ENCODE assay signal across 8 mouse cellular contexts in the genomic region with DNA sequence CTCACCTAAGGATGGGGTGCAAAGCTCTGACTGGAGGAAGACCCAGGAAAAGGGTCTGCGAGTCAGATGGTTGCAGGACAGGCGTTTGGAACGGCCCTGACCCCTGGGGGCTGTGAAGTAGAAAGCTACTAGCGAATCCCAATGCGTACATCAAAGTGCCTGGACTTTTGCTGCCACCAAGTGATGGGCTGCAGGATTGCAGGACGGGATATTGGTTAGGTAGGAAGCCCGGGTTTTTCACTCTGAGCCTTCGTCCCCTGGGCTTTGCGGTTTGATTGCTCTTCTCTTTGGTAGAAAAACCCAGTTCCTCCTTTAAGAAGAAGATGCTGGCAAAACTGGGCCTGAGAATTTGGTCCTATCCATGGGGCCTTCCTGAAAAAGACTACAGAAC. TPM values are rescaled to one million over a fixed set of nuclear protein-coding genes. Genes with fewer than 3 reads are reported as not detected.
A peak's percentile ranks its signal among the peaks of the same experiment; 100 is the strongest.
DNase-seq lines count a peak whose midpoint lies in the region; ATAC-seq and TF ChIP-seq lines count a peak whose summit lies in the region.

No protein-coding gene starts in this region.

- TF ChIP-seq RAD21 in MEL (IDR thresholded peaks at IDR 0.05; ENCODE audit: low read depth, low read length) = peak; percentile 100

- peak overlapping the region; percentile 81 for H3K9ac ChIP-seq in MEL (ENCODE audit: control insufficient read depth, low read depth, low read length, poor library complexity, severe bottlenecking)
- H3K9ac ChIP-seq in forebrain, embryonic 16.5 days (replicated peaks; ENCODE audit: low read depth, low read length) = peak overlapping the region; percentile 92
- H3K9ac ChIP-seq in neural tube, embryonic 14.5 days (replicated peaks; ENCODE audit: low read depth, low read length) = peak overlapping the region; percentile 76

- WGBS in forebrain, embryonic 16.5 days = under 1% methylated on average over 9 of the region's 9 CpGs
- 0% methylated on average over 9 of the region's 9 CpGs for WGBS in neural tube, embryonic 14.5 days

- peaks cover 0 to 5% of the 10 kb centered on the region in 2 experiments; a peak in 2 of 4 replicates for H3K36me3 ChIP-seq in MEL (ENCODE audit: control insufficient read depth in 1 of 2, insufficient read depth in 2 of 2, low read length in 2 of 2)
- H3K36me3 ChIP-seq in forebrain, embryonic 16.5 days (ENCODE audit: control insufficient read depth, insufficient read depth) = no peaks in the 10 kb centered on the region
- H3K36me3 ChIP-seq in neural tube, embryonic 14.5 days (ENCODE audit: control insufficient read depth, insufficient read depth, low read length) = peaks cover 6% of the 10 kb centered on the region; the same call in 1 of the 2 replicates
- no peaks in the 10 kb centered on the region for H3K36me3 ChIP-seq in testis, adult 2 months (ENCODE audit: control insufficient read depth, insufficient read depth, low read length)

- peaks cover 0 to 11% of the 10 kb centered on the region in 2 experiments for H3K4me1 ChIP-seq in MEL (ENCODE audit: control insufficient read depth in 1 of 2, insufficient read depth in 2 of 2, low read length in 2 of 2)
- H3K4me1 ChIP-seq in forebrain, embryonic 16.5 days (replicated peaks; ENCODE audit: control insufficient read depth, insufficient read depth, low read length) = peaks cover 45% of the 10 kb centered on the region
- H3K4me1 ChIP-seq in neural tube, embryonic 14.5 days (ENCODE audit: control insufficient read depth, insufficient read depth, low read length) = peaks cover 27% of the 10 kb centered on the region
- H3K4me1 ChIP-seq in testis, adult 2 months (ENCODE audit: control insufficient read depth, insufficient read depth, low read length) = peaks cover 5% of the 10 kb centered on the region

- peak; percentile 70 for ATAC-seq in forebrain, embryonic 16.5 days
- ATAC-seq in neural tube, embryonic 14.5 days (ENCODE audit: low read depth) = peak; percentile 67

- intact Hi-C loops in heart, postnatal 36 days (cut with DNase I) = loop anchor here (1.0 to 5.0 kb wide), 4 partner anchors 14 to 154 kb away; no protein-coding TSS in a partner anchor

- H3K9me3 ChIP-seq in MEL (replicated peaks; ENCODE audit: insufficient read depth, low read length) = no peaks in the 10 kb centered on the region
- H3K9me3 ChIP-seq in forebrain, embryonic 16.5 days (ENCODE audit: control insufficient read depth, low read length) = no peaks in the 10 kb centered on the region
- H3K9me3 ChIP-seq in neural tube, embryonic 14.5 days (ENCODE audit: control insufficient read depth, low read length) = no peaks in the 10 kb centered on the region

- peak overlapping the region; percentile 96 for H3K4me2 ChIP-seq in forebrain, embryonic 16.5 days (ENCODE audit: low read length)
- peak overlapping the region; percentile 93 for H3K4me2 ChIP-seq in neural tube, embryonic 14.5 days (ENCODE audit: low read depth, low read length)

- H3K27ac ChIP-seq in MEL (ENCODE audit: control insufficient read depth, low read depth, low read length) = peak overlapping the region; percentile 89
- peak overlapping the region; percentile 99 for H3K27ac ChIP-seq in forebrain, embryonic 16.5 days (ENCODE audit: low read length)
- peak overlapping the region; percentile 92 for H3K27ac ChIP-seq in neural tube, embryonic 14.5 days (ENCODE audit: low read depth, low read length)
- H3K27ac ChIP-seq in testis, adult 2 months (ENCODE audit: control insufficient read depth, insufficient read depth, low read depth, low read length) = peak overlapping the region; percentile 51

- H3K79me2 ChIP-seq in MEL (ENCODE audit: control insufficient read depth, insufficient read depth, low read length, poor library complexity) = peaks cover 7% of the 10 kb centered on the region

- no peak for TF ChIP-seq POLR2A in MEL (IDR thresholded peaks at IDR 0.05; ENCODE audit: control insufficient read depth in 1 of 2, insufficient read depth in 1 of 2, low read depth in 1 of 2, low read length in 2 of 2, poor library complexity in 1 of 2)
- TF ChIP-seq POLR2A in testis, adult 2 months (IDR thresholded peaks at IDR 0.05; ENCODE audit: control insufficient read depth, low read depth, low read length) = no peak

- TF ChIP-seq EP300 in MEL (IDR thresholded peaks at IDR 0.05; ENCODE audit: low read depth in 1 of 2, low read length in 2 of 2) = no peak

- TF ChIP-seq CTCF in MEL (IDR thresholded peaks at IDR 0.05 in 2 of 3, conservative IDR thresholded peaks at IDR 0.05 in 1 of 3; ENCODE audit: control insufficient read depth in 1 of 3, insufficient read depth in 1 of 3, low read depth in 2 of 3, low read length in 3 of 3, poor library complexity in 1 of 3, severe bottlenecking in 1 of 3) = peak; percentile 90 to 99 (median 95)
- TF ChIP-seq CTCF in testis, adult 2 months (IDR thresholded peaks at IDR 0.05; ENCODE audit: control insufficient read depth, insufficient read depth, insufficient replicate concordance, low read depth, low read length) = peak; percentile 80; the same call in 1 of the 2 replicates

- no peaks in the 10 kb centered on the region for H3K27me3 ChIP-seq in MEL (ENCODE audit: control insufficient read depth in 1 of 2, insufficient read depth in 2 of 2, low read length in 2 of 2)
- no peaks in the 10 kb centered on the region for H3K27me3 ChIP-seq in forebrain, embryonic 16.5 days (replicated peaks; ENCODE audit: control insufficient read depth, insufficient read depth, low read length)
- H3K27me3 ChIP-seq in neural tube, embryonic 14.5 days (ENCODE audit: control insufficient read depth, insufficient read depth, low read length) = no peaks in the 10 kb centered on the region
- no peaks in the 10 kb centered on the region for H3K27me3 ChIP-seq in testis, adult 2 months (ENCODE audit: control insufficient read depth, insufficient read depth, low read length)

- H3K4me3 ChIP-seq in MEL (ENCODE audit: control insufficient read depth in 1 of 2, insufficient read depth in 1 of 2, low read depth in 2 of 2, low read length in 2 of 2) = peak overlapping the region; percentile 69 to 95
- H3K4me3 ChIP-seq in forebrain, embryonic 16.5 days (replicated peaks; ENCODE audit: low read length) = peak overlapping the region; percentile 63
- peak overlapping the region; percentile 63 for H3K4me3 ChIP-seq in neural tube, embryonic 14.5 days (ENCODE audit: low read depth, low read length)
- H3K4me3 ChIP-seq in testis, adult 2 months (ENCODE audit: control insufficient read depth, low read depth, low read length) = peak overlapping the region; percentile 85

- peak; percentile 94 for DNase-seq in MEL (ENCODE audit: low read depth, low spot score)
- peak; percentile 95 for DNase-seq in cerebellum, adult 18-20 months
- DNase-seq in heart, postnatal 36 days = peak; percentile 94 to 96
- DNase-seq in layer of hippocampus, adult 18-20 months (ENCODE audit: low spot score in 2 of 2) = peak; percentile 88 to 98
- DNase-seq in lung, adult 18-20 months = peak; percentile 93 to 94

TF ChIP-seq in MEL, 35 proteins besides CTCF, POLR2A, EP300 and RAD21 (continues in another document):
- TF ChIP-seq CHD2 (IDR thresholded peaks at IDR 0.05; ENCODE audit: low read length) (no peak), MXI1 (IDR thresholded peaks at IDR 0.05; ENCODE audit: low read depth, low read length) (peak; percentile 58), ETS1 (IDR thresholded peaks at IDR 0.05; ENCODE audit: low read depth, low read length) (peak; percentile 26; the same call in 1 of the 2 replicates), BHLHE40 (IDR thresholded peaks at IDR 0.05; ENCODE audit: borderline replicate concordance, low read depth, low read length) (no peak), HCFC1 (IDR thresholded peaks at IDR 0.05; ENCODE audit: low read depth, low read length) (0 out of 2 replicates have a peak, but pooled peaks have one; percentile 34), NELFE (IDR thresholded peaks at IDR 0.05; ENCODE audit: low read depth, low read length) (no peak), MEF2A (IDR thresholded peaks at IDR 0.05; ENCODE audit: extremely low read depth, insufficient replicate concordance, low read depth, low read length, poor library complexity, severe bottlenecking) (no peak), SIN3A (IDR thresholded peaks at IDR 0.05; ENCODE audit: low read length) (peak; percentile 85), ZMIZ1 (IDR thresholded peaks at IDR 0.05; ENCODE audit: low read depth, low read length) (no peak), SMC3 (IDR thresholded peaks at IDR 0.05; ENCODE audit: low read depth, low read length) (peak; percentile 99), ZNF384 (IDR thresholded peaks at IDR 0.05; ENCODE audit: low read depth, low read length) (0 out of 2 replicates have a peak, but pooled peaks have one; percentile 31), UBTF (IDR thresholded peaks at IDR 0.05; ENCODE audit: borderline replicate concordance, insufficient read depth, low read depth, low read length) (no peak), USF2 (IDR thresholded peaks at IDR 0.05; ENCODE audit: borderline replicate concordance in 1 of 2, insufficient read depth in 1 of 2, low read depth in 1 of 2, low read length in 2 of 2) (no peak), TAL1 (IDR thresholded peaks at IDR 0.05; ENCODE audit: low read length) (no peak), ELF1 (IDR thresholded peaks at IDR 0.05; ENCODE audit: low read depth, low read length) (peak; percentile 63), MAFK (IDR thresholded peaks at IDR 0.05; ENCODE audit: borderline replicate concordance, low read depth, low read length) (no peak), ZC3H11A (IDR thresholded peaks at IDR 0.05; ENCODE audit: low read depth, low read length) (peak; percentile 99)

RNA-seq across cellular contexts. Expression of a gene that starts 0.3 kb away (rescaled TPM):
- 14.1 and 18.6 TPM in 2 replicates for total RNA-seq in MEL (2012; rRNA removed)
- polyA plus RNA-seq in MEL (2012; ENCODE audit: insufficient read depth in 1 of 2, insufficient read length in 2 of 2, low read depth in 1 of 2, low replicate concordance in 2 of 2, missing spikeins in 1 of 2) = 10 to 100 TPM in 1 of 2 experiments, not detected in 1; 34.4 TPM
- 79.4 and 84.0 TPM in 2 replicates for polyA plus RNA-seq in forebrain, embryonic 16.5 days (2015; fragmentation: Nextera tagmentation; extraction: Ambion mirVana)
- total RNA-seq in heart, postnatal 36 days (2021) = 10 to 100 TPM; 14.5 to 18.3 TPM
- 10 to 100 TPM; 27.5 to 31.8 TPM for total RNA-seq in layer of hippocampus, adult 18-20 months (2021)
- 70.8 and 71.5 TPM in 2 replicates for polyA plus RNA-seq in neural tube, embryonic 14.5 days (2014; fragmentation: Nextera tagmentation; extraction: Ambion mirVana)
- 12.4 and 12.7 TPM in 2 replicates for polyA plus RNA-seq in testis, adult 2 months (2012; rRNA removed)

RNA-seq across cellular contexts. Expression of a gene that starts 26.9 kb away (rescaled TPM):
- total RNA-seq in MEL (2012; rRNA removed) = 6.2 and 6.9 TPM in 2 replicates
- 10 to 100 TPM in 1 of 2 experiments, not detected in 1; 16.1 TPM for polyA plus RNA-seq in MEL (2012; ENCODE audit: insufficient read depth in 1 of 2, insufficient read length in 2 of 2, low read depth in 1 of 2, low replicate concordance in 2 of 2, missing spikeins in 1 of 2)
- polyA plus RNA-seq in forebrain, embryonic 16.5 days (2015; fragmentation: Nextera tagmentation; extraction: Ambion mirVana) = 15.8 and 16.0 TPM in 2 replicates
- total RNA-seq in heart, postnatal 36 days (2021) = 10 to 100 TPM; 53.3 to 56.8 TPM
- total RNA-seq in layer of hippocampus, adult 18-20 months (2021) = 100 to 1,000 TPM; 136 to 138 TPM
- 16.8 and 17.7 TPM in 2 replicates for polyA plus RNA-seq in neural tube, embryonic 14.5 days (2014; fragmentation: Nextera tagmentation; extraction: Ambion mirVana)
- 5.0 and 6.4 TPM in 2 replicates for polyA plus RNA-seq in testis, adult 2 months (2012; rRNA removed)

Comparison
In these comparisons a context has a peak if more than half of its experiments do, and no peak if none do; other contexts are left out.
1. Peak in every context shown above with its lines: DNase-seq, ATAC-seq, H3K4me3 ChIP-seq and H3K27ac ChIP-seq.